Mouse (Mus musculus): ENCODE data around the gene Tnfrsf1b. TPM values are rescaled to one million over a fixed set of nuclear protein-coding genes. Genes with fewer than 3 reads are reported as not detected.
"Not testable (repeated sequence)": the region's sequence is repeated elsewhere in the genome, so short reads cannot be mapped to it uniquely, and the experiment has no call there.

The Tnfrsf1b gene
- polyA plus RNA-seq, 1 experiment = 10.5 TPM

GRCm38 (mm10) chr4:145188561-145188960 is 58.1 kb downstream of the Tnfrsf1b start:
- no peak for DNase-seq (ENCODE audit: low spot score)

- no peak for DNase-seq (ENCODE audit: low spot score)
Observed at GRCm38 (mm10) chr4:145187619-145188018, 59.1 kb downstream of the Tnfrsf1b start.

GRCm38 (mm10) chr4:145178918-145179549 is 67.6 kb downstream of the Tnfrsf1b start:
- no peak for DNase-seq (ENCODE audit: low spot score)

GRCm38 (mm10) chr4:145165542-145165941 is 81.1 kb downstream of the Tnfrsf1b start:
- DNase-seq (ENCODE audit: low spot score) = not testable (repeated sequence)

- no peak for DNase-seq (ENCODE audit: low spot score)
Observed at GRCm38 (mm10) chr4:145164111-145164510, 82.6 kb downstream of the Tnfrsf1b start.

Other genes with a start within 250 kb of the Tnfrsf1b start
- gene Vps13d, start 51.9 kb downstream of the Tnfrsf1b start, polyA plus RNA-seq (2012; rRNA removed) = 39.3 TPM in 2 replicates
- gene Tnfrsf8, start 68.3 kb upstream of the Tnfrsf1b start, polyA plus RNA-seq (2012; rRNA removed) = 0.12 and 0.13 TPM in 2 replicates